Comparison of ENCODE assay signal across 8 mouse cellular contexts in the genomic region with DNA sequence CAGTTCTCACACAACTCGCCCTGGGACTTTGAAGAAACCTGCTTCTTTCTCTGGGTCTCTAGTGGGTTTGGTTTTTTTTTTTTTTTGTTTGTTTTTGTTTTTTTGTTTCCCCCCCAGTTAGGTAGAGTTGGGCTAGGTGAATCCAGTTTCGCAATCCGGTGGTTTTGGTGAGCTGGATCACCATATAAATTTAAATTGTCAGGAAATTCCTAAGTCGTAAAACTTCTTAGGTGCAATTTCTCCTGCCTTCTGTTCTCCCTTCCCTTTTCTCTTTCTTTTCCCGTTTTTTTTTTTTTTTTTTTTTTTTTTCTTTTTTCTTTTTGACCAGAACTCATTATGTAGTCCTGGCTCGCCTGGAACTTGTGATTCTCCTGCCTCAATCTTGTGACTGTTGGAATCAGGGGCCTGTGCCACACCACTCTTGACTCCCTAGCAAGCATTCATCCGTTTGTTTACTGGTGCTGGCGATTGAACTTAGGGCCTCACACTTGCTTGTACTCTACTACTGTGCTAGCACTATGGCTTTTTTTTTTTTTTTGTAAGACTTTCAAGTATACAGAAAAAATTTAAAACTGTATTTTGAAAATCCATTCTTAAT. TPM values are rescaled to one million over a fixed set of nuclear protein-coding genes. Genes with fewer than 3 reads are reported as not detected.
DNase-seq lines count a peak whose midpoint lies in the region; ATAC-seq and TF ChIP-seq lines count a peak whose summit lies in the region.

No protein-coding gene starts in this region.

- intact Hi-C loops in left cerebral cortex, postnatal 14 days (cut with DNase I) = no loop called here

- H3K9me3 ChIP-seq in G1E (replicated peaks) = no peaks in the 10 kb centered on the region
- no peaks in the 10 kb centered on the region for H3K9me3 ChIP-seq in forebrain, postnatal 0 days (ENCODE audit: low read length)
- no peaks in the 10 kb centered on the region for H3K9me3 ChIP-seq in midbrain, embryonic 11.5 days (ENCODE audit: control insufficient read depth, low read length)

- no peak for TF ChIP-seq POLR2A in kidney, adult 2 months (IDR thresholded peaks at IDR 0.05; ENCODE audit: low read depth, low read length)

- ATAC-seq in G1E (ENCODE audit: extremely low read depth, insufficient number of reproducible peaks, low FRiP score, poor library complexity, severe bottlenecking) = no peak
- no peak for ATAC-seq in forebrain, postnatal 0 days
- ATAC-seq in midbrain, embryonic 11.5 days (ENCODE audit: low FRiP score) = no peak

- peak overlapping the region; percentile 86; the same call in 1 of the 2 replicates for H3K9ac ChIP-seq in forebrain, postnatal 0 days
- peak overlapping the region; percentile 88 for H3K9ac ChIP-seq in midbrain, embryonic 11.5 days (ENCODE audit: low read length)

- H3K36me3 ChIP-seq in kidney, adult 2 months (ENCODE audit: control insufficient read depth, insufficient read depth, low read length) = no peaks in the 10 kb centered on the region
- H3K36me3 ChIP-seq in G1E (replicated peaks) = peaks cover 18% of the 10 kb centered on the region
- H3K36me3 ChIP-seq in forebrain, postnatal 0 days (ENCODE audit: insufficient read depth) = no peaks in the 10 kb centered on the region
- H3K36me3 ChIP-seq in midbrain, embryonic 11.5 days (ENCODE audit: control insufficient read depth, insufficient read depth, low read length) = no peaks in the 10 kb centered on the region

- WGBS in kidney, adult 2 months = 16% methylated on average over 8 of the region's 8 CpGs
- WGBS in forebrain, postnatal 0 days = 7% methylated on average over 8 of the region's 8 CpGs
- 3% methylated on average over 8 of the region's 8 CpGs for WGBS in midbrain, embryonic 11.5 days

- peaks cover 3% of the 10 kb centered on the region; the same call in 1 of the 2 replicates for H3K4me1 ChIP-seq in kidney, adult 2 months (ENCODE audit: control insufficient read depth, insufficient read depth, low read length)
- H3K4me1 ChIP-seq in G1E (ENCODE audit: insufficient read depth, low read depth, low read length) = peaks cover 14% of the 10 kb centered on the region; the same call in 1 of the 2 replicates
- peaks cover 3% of the 10 kb centered on the region; the same call in 1 of the 2 replicates for H3K4me1 ChIP-seq in forebrain, postnatal 0 days (ENCODE audit: insufficient read depth)
- peaks cover 2% of the 10 kb centered on the region; the same call in 1 of the 2 replicates for H3K4me1 ChIP-seq in midbrain, embryonic 11.5 days (ENCODE audit: control insufficient read depth, insufficient read depth, low read length)

- peak overlapping the region; percentile 71 for H3K4me2 ChIP-seq in forebrain, postnatal 0 days (ENCODE audit: low read depth)
- peak overlapping the region; percentile 63 for H3K4me2 ChIP-seq in midbrain, embryonic 11.5 days

- no peak for DNase-seq in kidney, adult 2 months
- no peak for DNase-seq in kidney, postnatal 4 days
- DNase-seq in G1E (ENCODE audit: low spot score) = no peak
- no peak for DNase-seq in forebrain, postnatal 0 days
- no peak for DNase-seq in midbrain, embryonic 11.5 days (ENCODE audit: low spot score, missing footprints)
- no peak for DNase-seq in urinary bladder, postnatal 14 days (ENCODE audit: low spot score)
- no peak for DNase-seq in left cerebral cortex, postnatal 14 days (ENCODE audit: low spot score in 2 of 2)
- DNase-seq in right cerebral cortex, postnatal 10 days (ENCODE audit: low spot score in 2 of 2) = no peak

- TF ChIP-seq CTCF in kidney, adult 2 months (conservative IDR thresholded peaks at IDR 0.05; ENCODE audit: insufficient read depth, insufficient read length, low read depth, low read length) = no peak
- no peak for TF ChIP-seq CTCF in G1E (IDR thresholded peaks at IDR 0.05; ENCODE audit: low read depth, low read length)
- TF ChIP-seq CTCF in forebrain, postnatal 0 days (IDR thresholded peaks at IDR 0.05; ENCODE audit: low read depth) = no peak

- H3K4me3 ChIP-seq in kidney, adult 2 months (ENCODE audit: insufficient read depth, low read depth, low read length) = peak overlapping the region; percentile 94
- H3K4me3 ChIP-seq in G1E (ENCODE audit: low read depth, low read length) = peak overlapping the region; percentile 95
- peak overlapping the region; percentile 97 for H3K4me3 ChIP-seq in forebrain, postnatal 0 days (ENCODE audit: low read depth, low read length)
- H3K4me3 ChIP-seq in midbrain, embryonic 11.5 days (ENCODE audit: low read depth, low read length) = peak overlapping the region; percentile 87

- H3K27ac ChIP-seq in kidney, adult 2 months (ENCODE audit: insufficient read depth, low read depth, low read length) = peak overlapping the region; percentile 66
- no peak overlapping the region for H3K27ac ChIP-seq in forebrain, postnatal 0 days (ENCODE audit: low read depth, low read length)
- H3K27ac ChIP-seq in midbrain, embryonic 11.5 days (ENCODE audit: low read depth, low read length) = peak overlapping the region; percentile 81; the same call in 1 of the 2 replicates

- no peaks in the 10 kb centered on the region for H3K27me3 ChIP-seq in kidney, adult 2 months (replicated peaks; ENCODE audit: control insufficient read depth, insufficient read depth, low read length)
- H3K27me3 ChIP-seq in G1E (ENCODE audit: insufficient read depth, low read length) = no peaks in the 10 kb centered on the region
- peaks cover 9% of the 10 kb centered on the region for H3K27me3 ChIP-seq in forebrain, postnatal 0 days (ENCODE audit: insufficient read depth, low read length)
- peaks cover 2% of the 10 kb centered on the region; the same call in 1 of the 2 replicates for H3K27me3 ChIP-seq in midbrain, embryonic 11.5 days (ENCODE audit: control insufficient read depth, insufficient read depth, low read length)

RNA-seq across cellular contexts. Expression of gene Hacd2, which starts 1.0 kb away (rescaled TPM):
- polyA plus RNA-seq in kidney, adult 2 months (2012; rRNA removed) = 68.4 and 70.8 TPM in 2 replicates
- 134 and 178 TPM in 2 replicates for total RNA-seq in G1E (2014; fragmentation: Nextera tagmentation)
- 4.2 and 4.7 TPM in 2 replicates for total RNA-seq in G1E (2017)
- polyA plus RNA-seq in G1E (2012) = 54.5 and 73.8 TPM in 2 replicates
- 13.5 and 13.9 TPM in 2 replicates for total RNA-seq in forebrain, postnatal 0 days (2014; rRNA removed)
- 46.3 and 50.4 TPM in 2 replicates for polyA plus RNA-seq in forebrain, postnatal 0 days (2015; fragmentation: Nextera tagmentation; extraction: Ambion mirVana)
- 27.2 and 28.6 TPM in 2 replicates for polyA plus RNA-seq in midbrain, embryonic 11.5 days (2014; fragmentation: Nextera tagmentation; extraction: Ambion mirVana)
- total RNA-seq in left cerebral cortex, postnatal 14 days (2021) = 10 to 100 TPM; 27.6 to 33.0 TPM
